Mouse (Mus musculus): ENCODE results near the gene Ikzf1.

DNA sequence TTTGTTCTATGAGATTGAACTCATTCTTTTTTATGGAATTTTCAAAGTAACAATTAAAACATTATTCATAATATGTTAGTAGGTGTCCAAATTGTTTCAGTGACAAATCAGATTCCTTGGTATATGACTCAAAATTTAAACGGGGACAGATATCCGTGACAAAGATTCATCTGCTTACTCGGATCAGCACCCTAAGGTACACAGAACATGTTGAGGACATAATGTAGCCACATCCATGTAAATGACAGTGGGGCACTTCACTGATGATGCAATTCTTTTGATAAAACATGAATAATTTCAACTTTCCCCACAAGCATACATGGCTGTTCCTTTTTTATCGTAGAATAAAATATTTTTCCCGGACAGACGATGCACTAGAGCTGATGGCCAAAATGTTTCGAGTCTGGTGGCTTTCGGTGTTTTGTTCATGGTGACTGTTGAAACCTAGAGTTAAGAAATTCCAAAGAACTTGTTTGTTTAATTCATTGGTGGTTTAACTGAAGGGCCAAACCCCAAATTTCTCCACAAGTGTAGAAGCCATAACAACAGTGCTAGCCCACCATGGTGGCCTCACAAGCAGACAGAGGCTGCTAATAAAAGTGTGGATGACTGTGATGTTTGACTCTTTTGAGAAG lies 2.9 kb downstream of the Ikzf1 start:
- TF ChIP-seq CTCF (conservative IDR thresholded peaks at IDR 0.05; ENCODE audit: low read length) (no peak), POU5F1 (IDR thresholded peaks at IDR 0.05; ENCODE audit: borderline replicate concordance, low read length) (no peak), NANOG (IDR thresholded peaks at IDR 0.05; ENCODE audit: borderline replicate concordance, low read length) (no peak)

All from E14TG2a.4 (cell line).